ENCODE assay signal across 9 mouse cellular contexts in genomic region chr6:86370093-86370713, GRCm38 (mm10). TPM values are rescaled to one million over a fixed set of nuclear protein-coding genes. Genes with fewer than 3 reads are reported as not detected.
DNase-seq lines count a peak whose midpoint lies in the region; ATAC-seq and TF ChIP-seq lines count a peak whose summit lies in the region.
"Had no signal": no experiment of that assay in that cellular context is flagged by ENCODE, and none has a peak within 500 bp of the region (broad histone marks: within the 10 kb centered on the region; RNA-seq: fewer than 3 reads in every experiment).

No protein-coding gene starts in this region.

- DNase-seq in cerebellum, postnatal 10 days = peak; percentile 29 to 49
- no peak for DNase-seq in forebrain, embryonic 10.5 days (ENCODE audit: extremely low spot score, low spot score)
- DNase-seq in left cerebral cortex, adult 8-10 months (ENCODE audit: low spot score in 2 of 2) = no peak
- no peak for DNase-seq in kidney, postnatal 4 days

- no peaks in the 10 kb centered on the region for H3K27me3 ChIP-seq in C2C12 (ENCODE audit: control insufficient read depth, insufficient read depth, insufficient read length)
- H3K27me3 ChIP-seq in forebrain, embryonic 10.5 days (ENCODE audit: poor library complexity, severe bottlenecking) = no peaks in the 10 kb centered on the region
- no peaks in the 10 kb centered on the region for H3K27me3 ChIP-seq in limb, embryonic 15.5 days
- no peaks in the 10 kb centered on the region for H3K27me3 ChIP-seq in neural tube, embryonic 14.5 days (ENCODE audit: control insufficient read depth, insufficient read depth, low read length)
- H3K27me3 ChIP-seq: Patski had no signal

- TF ChIP-seq CTCF in C2C12 (IDR thresholded peaks at IDR 0.05; ENCODE audit: control insufficient read depth, insufficient read depth, insufficient read length) = no peak

- peaks cover 38% of the 10 kb centered on the region for H3K36me3 ChIP-seq in C2C12 (ENCODE audit: control insufficient read depth, insufficient read depth)
- peaks cover 52% of the 10 kb centered on the region for H3K36me3 ChIP-seq in forebrain, embryonic 10.5 days (replicated peaks)
- H3K36me3 ChIP-seq in limb, embryonic 15.5 days = peaks cover 15% of the 10 kb centered on the region
- H3K36me3 ChIP-seq in neural tube, embryonic 14.5 days (ENCODE audit: control insufficient read depth, insufficient read depth, low read length) = no peaks in the 10 kb centered on the region

- H3ac ChIP-seq in C2C12 (ENCODE audit: control insufficient read depth, insufficient read length, low read depth) = peak overlapping the region; percentile 72

- no peaks in the 10 kb centered on the region for H3K9me3 ChIP-seq in forebrain, embryonic 10.5 days
- no peaks in the 10 kb centered on the region for H3K9me3 ChIP-seq in limb, embryonic 15.5 days
- H3K9me3 ChIP-seq in neural tube, embryonic 14.5 days (ENCODE audit: control insufficient read depth, low read length) = no peaks in the 10 kb centered on the region

- peak overlapping the region; percentile 95 for H3K27ac ChIP-seq in forebrain, embryonic 10.5 days
- peak overlapping the region; percentile 93 for H3K27ac ChIP-seq in limb, embryonic 15.5 days
- H3K27ac ChIP-seq in neural tube, embryonic 14.5 days (ENCODE audit: low read depth, low read length) = peak overlapping the region; percentile 97

- no peak for ATAC-seq in cerebellum, adult (ENCODE audit: insufficient number of reproducible peaks, low FRiP score, low TSS enrichment)
- ATAC-seq in limb, embryonic 15.5 days (ENCODE audit: insufficient number of reproducible peaks, low FRiP score, low TSS enrichment, low read depth) = no peak
- no peak for ATAC-seq in neural tube, embryonic 14.5 days (ENCODE audit: low read depth)

- peak overlapping the region; percentile 82 for H3K4me2 ChIP-seq in limb, embryonic 15.5 days
- peak overlapping the region; percentile 87 for H3K4me2 ChIP-seq in neural tube, embryonic 14.5 days (ENCODE audit: low read depth, low read length)

- 58% methylated on average over 3 of the region's 3 CpGs for WGBS in forebrain, embryonic 10.5 days
- 64% methylated on average over 3 of the region's 3 CpGs for WGBS in limb, embryonic 15.5 days
- 74% methylated on average over 3 of the region's 3 CpGs for WGBS in neural tube, embryonic 14.5 days

- peaks cover 55% of the 10 kb centered on the region for H3K79me2 ChIP-seq in C2C12 (ENCODE audit: control insufficient read depth, insufficient read depth)

- 0 out of 2 replicates have a peak overlapping the region, but pooled peaks have one; percentile 44 for H3K9ac ChIP-seq in limb, embryonic 15.5 days
- peak overlapping the region; percentile 78; the same call in 1 of the 2 replicates for H3K9ac ChIP-seq in neural tube, embryonic 14.5 days (replicated peaks; ENCODE audit: low read depth, low read length)

- no peak overlapping the region for H3K4me3 ChIP-seq in C2C12 (ENCODE audit: insufficient read depth, poor library complexity, severe bottlenecking)
- peak overlapping the region; percentile 96 for H3K4me3 ChIP-seq in forebrain, embryonic 10.5 days
- H3K4me3 ChIP-seq in limb, embryonic 15.5 days = peak overlapping the region; percentile 94; the same call in 1 of the 2 replicates
- peak overlapping the region; percentile 78; the same call in 1 of the 2 replicates for H3K4me3 ChIP-seq in neural tube, embryonic 14.5 days (ENCODE audit: low read depth, low read length)

- peaks cover 40% of the 10 kb centered on the region for H3K79me3 ChIP-seq in C2C12 (ENCODE audit: low read depth)

- H3K4me1 ChIP-seq in forebrain, embryonic 10.5 days = peaks cover 40% of the 10 kb centered on the region
- H3K4me1 ChIP-seq in limb, embryonic 15.5 days = peaks cover 27% of the 10 kb centered on the region
- H3K4me1 ChIP-seq in neural tube, embryonic 14.5 days (ENCODE audit: control insufficient read depth, insufficient read depth, low read length) = peaks cover 12% of the 10 kb centered on the region

TF ChIP-seq in C2C12, 6 proteins besides CTCF, POLR2A, EP300 and RAD21:
- TF ChIP-seq CEBPB (IDR thresholded peaks at IDR 0.05; ENCODE audit: low read depth) (no peak), MYOG (IDR thresholded peaks at IDR 0.05; ENCODE audit: control insufficient read depth, extremely low read depth, insufficient read length) (no peak), FOSL1 (IDR thresholded peaks at IDR 0.05; ENCODE audit: insufficient read depth, low read length, poor library complexity, severe bottlenecking) (no peak)

RNA-seq across cellular contexts. Expression of gene Snrpg, which starts 0.9 kb away (rescaled TPM):
- 354 TPM for polyA plus RNA-seq in C2C12 (2012; fragmentation: generic; extraction: Trizol)
- 939 and 953 TPM in 2 replicates for polyA plus RNA-seq in forebrain, embryonic 10.5 days (2016; fragmentation: Nextera tagmentation; extraction: Ambion mirVana)
- polyA plus RNA-seq in limb, embryonic 15.5 days (2015; fragmentation: Nextera tagmentation; extraction: Ambion mirVana) = 385 and 490 TPM in 2 replicates
- 341 and 393 TPM in 2 replicates for polyA plus RNA-seq in neural tube, embryonic 14.5 days (2014; fragmentation: Nextera tagmentation; extraction: Ambion mirVana)
- total RNA-seq in left cerebral cortex, adult 8-10 months (2022) = 10 to 100 TPM; 47.4 to 75.1 (median 61.7) TPM

RNA-seq across cellular contexts. Expression of gene Fam136a, which starts 4.8 kb away (rescaled TPM):
- polyA plus RNA-seq in C2C12 (2012; fragmentation: generic; extraction: Trizol) = 32.0 TPM
- 208 and 210 TPM in 2 replicates for polyA plus RNA-seq in forebrain, embryonic 10.5 days (2016; fragmentation: Nextera tagmentation; extraction: Ambion mirVana)
- polyA plus RNA-seq in limb, embryonic 15.5 days (2015; fragmentation: Nextera tagmentation; extraction: Ambion mirVana) = 110 and 122 TPM in 2 replicates
- polyA plus RNA-seq in neural tube, embryonic 14.5 days (2014; fragmentation: Nextera tagmentation; extraction: Ambion mirVana) = 111 and 118 TPM in 2 replicates
- total RNA-seq in left cerebral cortex, adult 8-10 months (2022) = 10 to 100 TPM; 22.6 to 27.0 (median 23.1) TPM

RNA-seq across cellular contexts. Expression of gene Pcyox1, which starts 26.8 kb away (rescaled TPM):
- polyA plus RNA-seq in C2C12 (2012; fragmentation: generic; extraction: Trizol) = 23.7 TPM
- polyA plus RNA-seq in forebrain, embryonic 10.5 days (2016; fragmentation: Nextera tagmentation; extraction: Ambion mirVana) = 73.5 and 78.3 TPM in 2 replicates
- polyA plus RNA-seq in limb, embryonic 15.5 days (2015; fragmentation: Nextera tagmentation; extraction: Ambion mirVana) = 118 and 121 TPM in 2 replicates
- 100 and 110 TPM in 2 replicates for polyA plus RNA-seq in neural tube, embryonic 14.5 days (2014; fragmentation: Nextera tagmentation; extraction: Ambion mirVana)
- total RNA-seq in left cerebral cortex, adult 8-10 months (2022) = 100 to 1,000 TPM; 115 to 118 (median 116) TPM

RNA-seq across cellular contexts. Expression of gene Tia1, which starts 33.8 kb away (rescaled TPM):
- polyA plus RNA-seq in C2C12 (2012; fragmentation: generic; extraction: Trizol) = 12.9 TPM
- 209 and 212 TPM in 2 replicates for polyA plus RNA-seq in forebrain, embryonic 10.5 days (2016; fragmentation: Nextera tagmentation; extraction: Ambion mirVana)
- 162 and 165 TPM in 2 replicates for polyA plus RNA-seq in limb, embryonic 15.5 days (2015; fragmentation: Nextera tagmentation; extraction: Ambion mirVana)
- 364 and 402 TPM in 2 replicates for polyA plus RNA-seq in neural tube, embryonic 14.5 days (2014; fragmentation: Nextera tagmentation; extraction: Ambion mirVana)
- 100 to 1,000 TPM in 2 of 4 experiments, 10 to 100 TPM in 2; 91.0 to 107 (median 99.9) TPM for total RNA-seq in left cerebral cortex, adult 8-10 months (2022)

RNA-seq across cellular contexts. Expression of gene Gm44790, which starts 56.3 kb away (rescaled TPM):
- polyA plus RNA-seq in C2C12 (2012; fragmentation: generic; extraction: Trizol) = not detected
- polyA plus RNA-seq in forebrain, embryonic 10.5 days (2016; fragmentation: Nextera tagmentation; extraction: Ambion mirVana) = 0.83 TPM in 1 of 2 replicates, not detected in the other
- polyA plus RNA-seq in limb, embryonic 15.5 days (2015; fragmentation: Nextera tagmentation; extraction: Ambion mirVana) = 0.42 TPM in 1 of 2 replicates, not detected in the other
- polyA plus RNA-seq in neural tube, embryonic 14.5 days (2014; fragmentation: Nextera tagmentation; extraction: Ambion mirVana) = 1.9 TPM in 1 of 2 replicates, not detected in the other
- 1 to 10 TPM in 1 of 4 experiments, under 1 TPM in 1, not detected in 2; 0.84 to 3.2 TPM for total RNA-seq in left cerebral cortex, adult 8-10 months (2022)

Comparison
In these comparisons a context has a peak if more than half of its experiments do, and no peak if none do; other contexts are left out.
1. DNase-seq: peak in cerebellum, postnatal 10 days (2 of 2); none in forebrain, embryonic 10.5 days (single experiment), left cerebral cortex, adult 8-10 months (0 of 2) and kidney, postnatal 4 days (0 of 2).
2. Peak in every context shown above with its lines, with median percentiles within 50 percentile points of each other: H3K27ac ChIP-seq.